Mouse (Mus musculus) kidney, postnatal 0 days (tissue): ENCODE data around the gene Ahnak. TPM values are rescaled to one million over a fixed set of nuclear protein-coding genes. Genes with fewer than 3 reads are reported as not detected.

Source experiments
- ATAC-seq: fragments of 200-750 bp; cut with Nextera tagmentation; replicated peaks from 2 replicates; pipeline ENCODE4 v1.8.0; 2017; ENCODE audit warnings: low read depth, moderate number of reproducible peaks, moderate TSS enrichment, moderate library complexity; ENCODE audit not compliant: low FRiP score
- DNase-seq: peaks from one replicate; pipeline ENCODE4 v3.0.0-alpha.2; 2016; ENCODE audit warnings: low spot score
- H3K27ac ChIP-seq: fragments of 300-500 bp; sonication (generic); 2 replicates; pipeline ENCODE4 v1.5.1; 2014; ENCODE audit warnings: mild to moderate bottlenecking
- H3K27me3 ChIP-seq: fragments of 300-500 bp; sonication (generic); 2 replicates; pipeline ENCODE4 v1.6.1; 2014; ENCODE audit warnings: low read length, mixed read lengths; ENCODE audit not compliant: insufficient read depth
- H3K36me3 ChIP-seq: fragments of 300-500 bp; sonication (generic); 2 replicates; pipeline ENCODE4 v1.6.1; 2014; ENCODE audit warnings: low read length, mixed read lengths; ENCODE audit not compliant: insufficient read depth
- H3K4me1 ChIP-seq: fragments of 300-500 bp; sonication (generic); replicated peaks from 2 replicates; pipeline ENCODE4 v1.6.1; 2014; ENCODE audit warnings: antibody characterized with exemption, low read length, mixed read lengths; ENCODE audit not compliant: insufficient read depth
- H3K4me2 ChIP-seq: fragments of 300-500 bp; sonication (generic); 2 replicates; pipeline ENCODE4 v1.6.1; 2014; ENCODE audit warnings: mild to moderate bottlenecking, low read length, moderate library complexity, mixed read lengths
- H3K4me3 ChIP-seq: fragments of 300-500 bp; sonication (generic); replicated peaks from 2 replicates; pipeline ENCODE4 v1.5.1; 2014; ENCODE audit warnings: low read depth, low read length
- H3K9ac ChIP-seq: fragments of 300-500 bp; sonication (generic); 2 replicates; pipeline ENCODE4 v1.6.1; 2014; ENCODE audit warnings: low read depth, low read length
- H3K9me3 ChIP-seq: fragments of 300-500 bp; sonication (generic); replicated peaks from 2 replicates; pipeline ENCODE4 v1.6.1; 2016; ENCODE audit warnings: low read length, inconsistent platforms, mixed read lengths
- CTCF ChIP-seq: IDR thresholded peaks from 2 replicates; pipeline ENCODE4 v1.5.1; 2016; ENCODE audit warnings: antibody characterized with exemption, low read depth, mild to moderate bottlenecking, moderate library complexity
- WGBS: fragments of 180-500 bp; shearing (Covaris S2); extraction: QIAGEN DNeasy Blood & Tissue Kit; methylation state at CpG from one replicate; pipeline ENCODE4 v1.1.7; 2014; 5-methylcytosine and 5-hydroxymethylcytosine counted together
- polyA plus RNA-seq: library from polyadenylated mRNA; unstranded; fragments of >200 nt; fragmentation: Nextera tagmentation; extraction: Ambion mirVana; gene quantifications from 2 replicates; pipeline ENCODE4 v1.2.1, GENCODE M21; 2015

The Ahnak gene
- polyA plus RNA-seq, 1 experiment from 2014 or later, result 27.5 TPM

DNA sequence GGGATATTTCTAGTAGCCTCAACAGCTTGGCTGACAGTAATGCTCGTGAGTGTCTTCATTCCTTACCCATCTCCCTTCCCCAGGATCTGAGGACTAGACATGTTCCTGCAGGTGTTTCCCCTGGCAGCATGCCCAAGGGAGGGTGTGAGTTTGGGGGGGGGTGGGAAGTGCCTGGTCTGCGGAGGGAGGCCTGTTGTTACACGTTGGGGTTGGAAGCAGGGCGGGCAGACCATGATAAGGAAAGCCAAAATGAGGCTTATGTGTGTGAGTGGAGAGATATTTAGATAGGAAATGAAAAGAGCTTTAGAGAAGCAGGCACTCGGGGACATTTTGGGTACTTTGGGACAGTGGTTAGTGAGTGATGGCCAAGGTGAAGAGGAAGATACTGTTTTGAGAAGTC is 45.0 kb upstream of the Ahnak start:
- TF ChIP-seq CTCF, result no peak
- Histone ChIP-seq H3K36me3 (peaks cover 45% of the 10 kb centered on the region), H3K27me3 (no peaks in the 10 kb centered on the region), H3K4me1 (peaks cover 9% of the 10 kb centered on the region; the same call in 1 of the 2 replicates), H3K4me2 (peak overlapping the region; percentile 80), H3K9me3 (no peaks in the 10 kb centered on the region), H3K9ac (peak overlapping the region; percentile 40; the same call in 1 of the 2 replicates), H3K27ac (no peak overlapping the region), H3K4me3 (0 out of 2 replicates have a peak overlapping the region, but pooled peaks have one; percentile 7)
- WGBS, result 51% methylated on average over 5 of the region's 5 CpGs
- ATAC-seq (no peak), DNase-seq (peak; percentile 22)

GRCm38 (mm10) chr19:8944750-8945149 is 44.3 kb upstream of the Ahnak start:
- H3K4me2 ChIP-seq, result peak overlapping the region; percentile 80
- no peaks in the 10 kb centered on the region for H3K27me3 ChIP-seq
- H3K4me1 ChIP-seq, result peaks cover 9% of the 10 kb centered on the region; the same call in 1 of the 2 replicates
- no peaks in the 10 kb centered on the region for H3K9me3 ChIP-seq
- 0 out of 2 replicates have a peak overlapping the region, but pooled peaks have one; percentile 44 for H3K27ac ChIP-seq
- peaks cover 50% of the 10 kb centered on the region for H3K36me3 ChIP-seq
- peak overlapping the region; percentile 18 for H3K4me3 ChIP-seq
- no peak for TF ChIP-seq CTCF
- 11% methylated on average over 5 of the region's 5 CpGs for WGBS
- peak; percentile 91 for DNase-seq
- H3K9ac ChIP-seq, result peak overlapping the region; percentile 40; the same call in 1 of the 2 replicates
- no peak for ATAC-seq

- Histone ChIP-seq H3K9me3 (no peaks in the 10 kb centered on the region), H3K9ac (peak overlapping the region; percentile 40; the same call in 1 of the 2 replicates), H3K4me3 (peak overlapping the region; percentile 18; the same call in 1 of the 2 replicates), H3K27me3 (no peaks in the 10 kb centered on the region), H3K4me2 (peak overlapping the region; percentile 80), H3K36me3 (peaks cover 52% of the 10 kb centered on the region), H3K27ac (0 out of 2 replicates have a peak overlapping the region, but pooled peaks have one; percentile 44), H3K4me1 (peaks cover 9% of the 10 kb centered on the region; the same call in 1 of the 2 replicates)
- ATAC-seq, result no peak
- WGBS, result 74% methylated on average over 6 of the region's 6 CpGs
- no peak for TF ChIP-seq CTCF
- DNase-seq, result no peak
These were observed 43.8 kb upstream of the Ahnak start for GRCm38 (mm10) chr19:8945251-8945650.

GRCm38 (mm10) chr19:8946929-8947328 is 42.2 kb upstream of the Ahnak start:
- Histone ChIP-seq H3K4me2 (no peak overlapping the region), H3K4me1 (peaks cover 9% of the 10 kb centered on the region; the same call in 1 of the 2 replicates), H3K9me3 (no peaks in the 10 kb centered on the region), H3K9ac (no peak overlapping the region), H3K27me3 (no peaks in the 10 kb centered on the region), H3K4me3 (no peak overlapping the region), H3K36me3 (peaks cover 67% of the 10 kb centered on the region), H3K27ac (no peak overlapping the region)
- WGBS, result 91% methylated on average over 7 of the region's 7 CpGs
- TF ChIP-seq CTCF, result no peak
- DNase-seq, result no peak
- no peak for ATAC-seq

DNA sequence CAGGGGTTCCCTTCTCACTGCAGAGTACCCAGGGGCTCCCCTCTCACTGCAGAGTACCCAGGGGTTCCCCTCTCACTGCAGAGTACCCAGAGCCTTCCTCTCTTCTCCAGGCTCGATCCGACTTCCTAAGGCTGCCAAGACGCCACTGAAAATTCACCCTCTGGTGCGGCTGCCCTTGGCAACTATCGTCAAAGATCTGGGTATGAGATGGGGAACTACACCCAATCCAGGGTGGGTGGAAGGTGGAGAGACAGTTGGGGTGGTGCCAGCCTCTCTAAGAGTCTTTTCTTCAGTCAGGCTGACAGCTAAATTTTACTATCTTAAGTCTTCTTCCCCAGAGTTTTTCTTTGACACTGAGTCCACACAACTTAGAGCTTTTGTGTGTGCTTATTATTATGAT is 38.9 kb upstream of the Ahnak start:
- Histone ChIP-seq H3K27ac (no peak overlapping the region), H3K4me3 (no peak overlapping the region), H3K4me1 (no peaks in the 10 kb centered on the region), H3K4me2 (no peak overlapping the region), H3K9ac (no peak overlapping the region), H3K9me3 (no peaks in the 10 kb centered on the region), H3K36me3 (peaks cover 65% of the 10 kb centered on the region), H3K27me3 (no peaks in the 10 kb centered on the region)
- no peak for DNase-seq
- WGBS, result 89% methylated on average over 5 of the region's 5 CpGs
- TF ChIP-seq CTCF, result no peak
- ATAC-seq, result no peak

GRCm38 (mm10) chr19:8952241-8952640 is 36.8 kb upstream of the Ahnak start:
- Histone ChIP-seq H3K9ac (no peak overlapping the region), H3K4me2 (no peak overlapping the region), H3K4me3 (no peak overlapping the region), H3K36me3 (peaks cover 50% of the 10 kb centered on the region), H3K27ac (no peak overlapping the region; the same call in 1 of the 2 replicates), H3K4me1 (no peaks in the 10 kb centered on the region), H3K9me3 (no peaks in the 10 kb centered on the region), H3K27me3 (no peaks in the 10 kb centered on the region)
- no peak for TF ChIP-seq CTCF
- ATAC-seq (no peak), DNase-seq (no peak)
- WGBS, result 90% methylated on average over 9 of the region's 9 CpGs
